Mouse (Mus musculus) hindbrain, embryonic 15.5 days (tissue): ENCODE measurements around the gene Hils1. TPM values are rescaled to one million over a fixed set of nuclear protein-coding genes. Genes with fewer than 3 reads are reported as not detected.
"Not testable (repeated sequence)": the region's sequence is repeated elsewhere in the genome, so short reads cannot be mapped to it uniquely, and the experiment has no call there.

Source experiments
- ATAC-seq: fragments of 200-750 bp; cut with Nextera tagmentation; 2 replicates; pipeline ENCODE4 v1.8.0; 2017; ENCODE audit warnings: low read depth, moderate number of reproducible peaks, moderate TSS enrichment; ENCODE audit not compliant: low FRiP score
- H3K27ac ChIP-seq: fragments of 300-500 bp; sonication (generic); replicated peaks from 2 replicates; pipeline ENCODE4 v1.5.1; 2015; ENCODE audit warnings: mild to moderate bottlenecking, inconsistent platforms
- H3K27me3 ChIP-seq: fragments of 300-500 bp; sonication (generic); 2 replicates; pipeline ENCODE4 v1.6.1; 2015; ENCODE audit warnings: control low read depth, inconsistent platforms
- H3K36me3 ChIP-seq: fragments of 300-500 bp; sonication (generic); 2 replicates; pipeline ENCODE4 v1.6.1; 2015; ENCODE audit warnings: control low read depth, inconsistent platforms
- H3K4me1 ChIP-seq: fragments of 300-500 bp; sonication (generic); replicated peaks from 2 replicates; pipeline ENCODE4 v1.6.1; 2015; ENCODE audit warnings: control low read depth, inconsistent platforms
- H3K4me2 ChIP-seq: fragments of 300-500 bp; sonication (generic); 2 replicates; pipeline ENCODE4 v1.6.1; 2015; ENCODE audit warnings: moderate library complexity, mild to moderate bottlenecking, inconsistent platforms
- H3K4me3 ChIP-seq: fragments of 300-500 bp; sonication (generic); 2 replicates; pipeline ENCODE4 v1.5.1; 2015; ENCODE audit warnings: mild to moderate bottlenecking, inconsistent platforms
- H3K9ac ChIP-seq: fragments of 300-500 bp; sonication (generic); 2 replicates; pipeline ENCODE4 v1.6.1; 2015; ENCODE audit warnings: inconsistent platforms
- H3K9me3 ChIP-seq: fragments of 300-500 bp; sonication (generic); 2 replicates; pipeline ENCODE4 v1.6.1; 2016; ENCODE audit warnings: control low read depth, inconsistent platforms
- WGBS: fragments of 180-500 bp; shearing (Covaris S2); methylation state at CpG from one replicate; pipeline ENCODE4 v1.1.7; 2015; 5-methylcytosine and 5-hydroxymethylcytosine counted together
- polyA plus RNA-seq: library from polyadenylated mRNA; unstranded; fragments of >200 nt; fragmentation: Nextera tagmentation; extraction: Ambion mirVana; gene quantifications from 2 replicates; pipeline ENCODE4 v1.2.1, GENCODE M21; 2015

The Hils1 gene
- polyA plus RNA-seq, 1 experiment from 2014 or later, result not detected

DNA sequence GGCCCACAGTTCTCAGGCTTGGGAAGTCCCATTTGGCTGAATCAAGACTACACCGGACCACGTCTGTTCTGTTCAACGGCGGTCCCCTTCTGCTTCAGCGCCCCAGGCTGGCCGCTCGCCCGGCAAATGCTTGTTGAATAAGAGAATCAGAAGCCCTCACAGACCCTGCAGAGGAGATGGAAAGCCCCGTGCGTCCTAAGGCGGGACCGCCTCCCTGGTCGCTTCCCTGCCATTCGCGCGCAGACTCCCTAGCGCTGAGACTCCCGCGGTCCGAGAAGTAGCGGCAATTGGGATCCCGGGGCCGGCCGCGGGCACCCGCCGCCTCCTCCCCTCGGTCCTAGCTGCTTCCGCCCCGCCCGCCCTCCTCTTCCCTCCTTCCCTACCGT lies 42.2 kb downstream of the Hils1 start, which contains the start of gene Samd14:
TSS of gene Samd14 (plus strand) at position 251 of the 386 bp plus-strand sequence.
- peak within 1 kb of the TSS; percentile 76 for H3K4me3 ChIP-seq
- no peaks in the 10 kb centered on the region for H3K27me3 ChIP-seq
- peak within 1 kb of the TSS; percentile 95 for H3K27ac ChIP-seq
- H3K4me1 ChIP-seq, result peaks cover 68% of the 10 kb centered on the region
- peak within 1 kb of the TSS; percentile 93 for H3K9ac ChIP-seq
- no peaks in the 10 kb centered on the region for H3K9me3 ChIP-seq
- H3K36me3 ChIP-seq, result peaks cover 11% of the 10 kb centered on the region; the same call in 1 of the 2 replicates
- peak; percentile 75 for ATAC-seq
- H3K4me2 ChIP-seq, result peak within 1 kb of the TSS; percentile 92
- WGBS, result 0% methylated on average over 31 of the region's 32 CpGs

DNA sequence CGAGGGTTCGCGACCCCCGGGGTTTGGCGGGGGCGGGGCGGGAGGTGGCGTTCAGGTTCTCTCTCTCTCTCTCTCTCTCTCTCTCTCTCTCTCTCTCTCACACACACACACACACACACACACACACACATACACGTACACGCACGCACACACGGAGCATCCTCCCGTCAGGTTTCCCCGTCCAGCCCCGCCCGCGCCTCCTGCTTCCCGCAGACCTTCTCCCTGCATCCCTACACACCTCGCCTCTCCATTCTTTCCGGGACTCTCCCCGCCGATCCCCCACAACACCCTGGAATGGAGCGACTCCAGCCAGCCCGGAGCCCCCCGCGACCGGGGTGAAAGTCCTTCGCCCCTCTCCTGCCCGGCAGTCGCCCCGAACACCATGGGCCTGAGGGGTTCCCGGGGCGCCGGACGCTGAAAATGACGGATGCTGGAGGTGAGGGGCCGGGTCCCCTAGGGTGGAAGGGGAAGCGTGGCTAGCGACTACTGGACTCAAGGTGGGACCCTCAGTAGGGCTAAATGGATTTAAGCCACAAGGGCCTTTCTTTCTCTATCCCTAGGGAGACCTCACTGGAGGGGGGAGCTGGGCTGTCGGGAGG lies 42.8 kb downstream of the Hils1 start:
- Histone ChIP-seq H3K9ac (peak overlapping the region; percentile 93), H3K4me2 (peak overlapping the region; percentile 92), H3K36me3 (peaks cover 11% of the 10 kb centered on the region; the same call in 1 of the 2 replicates), H3K9me3 (no peaks in the 10 kb centered on the region), H3K27me3 (no peaks in the 10 kb centered on the region), H3K27ac (peak overlapping the region; percentile 95), H3K4me1 (peaks cover 70% of the 10 kb centered on the region), H3K4me3 (peak overlapping the region; percentile 76)
- peak; percentile 35; the same call in 1 of the 2 replicates for ATAC-seq
- 0% methylated on average over 32 of the region's 40 CpGs for WGBS

DNA sequence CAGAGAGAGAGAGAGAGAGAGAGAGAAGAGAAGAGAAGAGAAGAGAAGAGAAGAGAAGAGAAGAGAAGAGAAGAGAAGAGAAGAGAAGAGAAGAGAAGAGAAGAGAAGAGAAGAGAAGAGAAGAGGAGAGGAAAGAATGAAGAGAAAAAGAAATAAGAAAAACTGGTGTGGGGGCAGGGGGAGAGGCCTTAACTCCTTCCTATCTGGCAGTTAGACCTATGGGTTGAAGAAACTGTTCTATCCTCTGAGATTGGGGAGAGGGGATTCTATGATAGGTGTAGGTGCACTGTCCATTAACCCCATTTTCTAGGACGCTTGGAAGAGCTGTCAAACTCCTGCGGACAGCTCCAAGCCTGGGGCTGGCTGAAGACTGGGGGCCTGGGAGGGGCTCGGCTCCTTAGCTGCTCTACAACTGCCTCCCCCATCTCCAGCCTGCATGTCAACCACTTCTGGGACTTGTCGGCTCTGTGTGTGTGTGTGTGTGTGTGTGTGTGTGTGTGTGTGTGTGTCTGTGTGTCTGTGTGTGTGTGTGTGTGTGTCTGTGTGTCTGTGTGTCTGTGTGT lies 43.5 kb downstream of the Hils1 start:
- ATAC-seq, H3K9me3 ChIP-seq, H3K27me3 ChIP-seq: not testable (repeated sequence)
- Histone ChIP-seq H3K4me1 (peaks cover 74% of the 10 kb centered on the region), H3K36me3 (peaks cover 16% of the 10 kb centered on the region; the same call in 1 of the 2 replicates), H3K4me3 (peak overlapping the region; percentile 76), H3K27ac (peak overlapping the region; percentile 95), H3K4me2 (peak overlapping the region; percentile 92), H3K9ac (peak overlapping the region; percentile 93)
- 6% methylated on average over 4 of the region's 4 CpGs for WGBS

DNA sequence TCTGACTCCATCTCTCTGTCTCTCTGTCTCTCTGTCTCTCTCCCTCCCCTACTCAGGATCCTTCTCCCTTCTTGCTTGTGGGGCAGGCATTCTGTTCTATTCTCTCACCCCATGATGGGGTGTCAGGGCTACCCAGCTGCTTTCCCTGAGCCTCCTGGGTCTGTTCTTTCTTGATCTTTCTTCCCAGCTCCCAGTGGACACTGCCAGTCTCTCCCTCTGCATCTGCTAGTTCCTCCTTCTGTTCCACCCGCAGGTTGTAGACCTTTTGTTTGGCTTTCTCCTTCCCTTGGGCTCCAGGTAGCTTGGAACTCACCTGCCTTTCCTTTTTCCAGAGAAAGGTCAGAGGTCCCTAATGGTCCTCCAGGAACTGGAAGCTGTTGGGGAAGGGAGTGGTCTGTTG lies 44.0 kb downstream of the Hils1 start:
- ATAC-seq, result no peak
- Histone ChIP-seq H3K4me2 (peak overlapping the region; percentile 92), H3K36me3 (peaks cover 20% of the 10 kb centered on the region; the same call in 1 of the 2 replicates), H3K27ac (peak overlapping the region; percentile 95), H3K4me1 (peaks cover 72% of the 10 kb centered on the region), H3K9ac (peak overlapping the region; percentile 93), H3K4me3 (peak overlapping the region; percentile 76), H3K9me3 (no peaks in the 10 kb centered on the region), H3K27me3 (no peaks in the 10 kb centered on the region)
- WGBS, result 23% methylated on average over 1 of the region's 1 CpGs

DNA sequence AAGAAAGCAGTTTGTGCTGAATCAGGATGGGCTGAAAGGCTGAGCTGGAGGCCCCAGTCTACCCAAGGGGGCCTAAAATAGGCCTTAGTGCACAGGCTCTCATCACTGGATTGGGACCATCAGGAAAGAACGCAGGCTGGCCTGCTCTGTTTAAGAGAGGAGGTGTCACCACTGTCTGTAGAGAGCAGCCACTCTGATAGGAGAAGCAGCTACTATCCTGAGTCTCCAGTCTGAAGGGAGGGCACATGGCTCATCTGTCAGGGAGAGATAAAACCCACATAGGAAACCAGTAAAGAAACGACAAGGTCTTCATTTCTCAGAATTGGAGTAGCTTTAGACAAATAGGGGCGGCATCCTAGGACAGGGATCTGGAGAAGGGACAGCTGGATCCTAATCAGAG lies 44.7 kb downstream of the Hils1 start:
- 44% methylated on average over 3 of the region's 3 CpGs for WGBS

DNA sequence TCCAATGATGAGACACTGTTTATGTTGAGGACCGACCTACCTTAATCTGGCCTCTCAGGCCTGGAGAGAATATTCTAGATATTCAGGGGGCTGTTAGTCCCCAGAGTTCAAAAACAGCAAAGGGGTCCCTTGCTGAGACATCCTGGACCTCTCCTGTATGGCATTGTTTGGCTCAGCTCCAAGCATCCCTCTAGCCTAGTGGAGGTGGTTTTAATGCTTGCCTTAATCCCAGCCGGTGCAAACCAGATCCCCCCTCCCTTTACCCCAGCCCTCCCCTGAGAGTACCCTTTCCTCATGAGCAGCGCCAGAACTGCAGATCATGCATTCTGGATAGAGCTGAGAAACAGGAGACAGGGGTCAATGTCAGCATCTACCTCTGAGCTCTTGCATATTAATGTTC lies 45.1 kb downstream of the Hils1 start:
- Histone ChIP-seq H3K9me3 (no peaks in the 10 kb centered on the region), H3K27me3 (no peaks in the 10 kb centered on the region), H3K9ac (peak overlapping the region; percentile 93; the same call in 1 of the 2 replicates), H3K4me1 (peaks cover 61% of the 10 kb centered on the region), H3K4me2 (peak overlapping the region; percentile 92), H3K27ac (peak overlapping the region; percentile 95), H3K4me3 (peak overlapping the region; percentile 76), H3K36me3 (peaks cover 20% of the 10 kb centered on the region; the same call in 1 of the 2 replicates)
- WGBS, result 31% methylated on average over 3 of the region's 3 CpGs
- ATAC-seq, result no peak

More for the DNA sequence above, 44.7 kb downstream of the Hils1 start:
- no peaks in the 10 kb centered on the region for H3K27me3 ChIP-seq
- H3K4me2 ChIP-seq, result peak overlapping the region; percentile 92
- H3K4me3 ChIP-seq, result peak overlapping the region; percentile 76
- H3K4me1 ChIP-seq, result peaks cover 65% of the 10 kb centered on the region
- no peaks in the 10 kb centered on the region for H3K9me3 ChIP-seq
- peak overlapping the region; percentile 95 for H3K27ac ChIP-seq
- H3K9ac ChIP-seq, result peak overlapping the region; percentile 93
- ATAC-seq, result no peak
- H3K36me3 ChIP-seq, result peaks cover 20% of the 10 kb centered on the region; the same call in 1 of the 2 replicates

DNA sequence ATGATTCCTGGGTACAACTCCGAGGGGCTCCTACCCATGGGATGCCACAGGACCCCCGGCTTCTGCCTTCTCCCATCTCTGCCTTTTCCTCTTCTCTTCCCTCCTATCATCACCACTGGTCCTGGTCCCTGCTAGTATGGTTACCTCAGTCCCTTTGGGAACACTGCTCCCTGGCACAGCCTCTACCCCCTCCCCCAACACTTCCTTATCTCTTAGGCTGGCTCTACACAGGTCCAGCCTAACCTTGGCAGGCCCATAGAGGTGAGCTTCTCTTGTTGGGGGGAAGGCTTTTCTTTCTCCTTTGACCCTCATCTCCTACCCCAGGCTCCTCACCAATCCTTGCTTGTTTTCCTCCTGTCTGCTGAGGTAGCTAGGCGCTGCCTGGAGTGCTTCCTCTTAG lies 48.1 kb downstream of the Hils1 start:
- Histone ChIP-seq H3K4me1 (peaks cover 46% of the 10 kb centered on the region), H3K36me3 (peaks cover 38% of the 10 kb centered on the region), H3K4me3 (no peak overlapping the region), H3K9ac (no peak overlapping the region), H3K27me3 (no peaks in the 10 kb centered on the region), H3K4me2 (no peak overlapping the region), H3K27ac (no peak overlapping the region), H3K9me3 (no peaks in the 10 kb centered on the region)
- WGBS, result 75% methylated on average over 3 of the region's 3 CpGs
- no peak for ATAC-seq

Other genes starting within 250 kb of the Hils1 start
- 0.13 TPM in 1 of 2 replicates, not detected in the other for gene Cdc34b, start 225.8 kb upstream of the Hils1 start, polyA plus RNA-seq
- not detected in 2 replicates for gene Tmem92, start 184.9 kb upstream of the Hils1 start, polyA plus RNA-seq
- 120 and 145 TPM in 2 replicates for gene Col1a1, start 31.4 kb upstream of the Hils1 start, polyA plus RNA-seq
- gene Sgca, start 8.7 kb downstream of the Hils1 start, polyA plus RNA-seq, result 0.19 TPM in 1 of 2 replicates, not detected in the other
- gene Ppp1r9b, start 23.4 kb downstream of the Hils1 start, polyA plus RNA-seq, result 20.7 and 21.4 TPM in 2 replicates
- gene Samd14, start 42.3 kb downstream of the Hils1 start, polyA plus RNA-seq, result 146 and 176 TPM in 2 replicates
- gene Pdk2, start 73.8 kb downstream of the Hils1 start, polyA plus RNA-seq, result 26.2 and 33.4 TPM in 2 replicates
- 17.9 and 19.8 TPM in 2 replicates for gene Itga3, start 109.2 kb downstream of the Hils1 start, polyA plus RNA-seq
- gene Dlx3, start 152.5 kb downstream of the Hils1 start, polyA plus RNA-seq, result 0.19 and 0.54 TPM in 2 replicates
- gene Dlx4, start 178.7 kb downstream of the Hils1 start, polyA plus RNA-seq, result not detected in 2 replicates